Mouse (Mus musculus): Measurements from ENCODE around the gene Krtap9-1. TPM values are rescaled to one million over a fixed set of nuclear protein-coding genes. Genes with fewer than 3 reads are reported as not detected.
"Not testable (repeated sequence)": the region's sequence is repeated elsewhere in the genome, so short reads cannot be mapped to it uniquely, and the experiment has no call there.

Gene Krtap9-1
- polyA plus RNA-seq (2012; ENCODE audit: insufficient read depth, insufficient read length, missing spikeins), result not detected in 2 replicates

- not testable (repeated sequence) for H3K4me1 ChIP-seq (ENCODE audit: control insufficient read depth, insufficient read depth, low read length); H3K27ac ChIP-seq (ENCODE audit: insufficient read depth, low read depth, low read length); H3K4me3 ChIP-seq (ENCODE audit: insufficient read depth, low read length)
Observed at GRCm38 (mm10) chr11:99873089-99873488, at the start of gene Krtap9-1. Gene Krtap9-1, plus strand, starts transcription at chr11:99873389.

- Histone ChIP-seq H3K4me1 (ENCODE audit: control insufficient read depth, insufficient read depth, low read length) (no peaks in the 10 kb centered on the region), H3K4me3 (ENCODE audit: insufficient read depth, low read length) (no peak within 1 kb of the TSS), H3K27ac (ENCODE audit: insufficient read depth, low read depth, low read length) (no peak within 1 kb of the TSS)
- no peak for TF ChIP-seq CTCF (IDR thresholded peaks at IDR 0.05; ENCODE audit: low read depth, low read length)
- TF ChIP-seq POLR2A (IDR thresholded peaks at IDR 0.05; ENCODE audit: borderline replicate concordance, low read depth, low read length), result no peak
Observed at GRCm38 (mm10) chr11:99837966-99838365, 35.2 kb upstream of the Krtap9-1 start, which contains the start of gene 2300003K06Rik. Gene 2300003K06Rik, minus strand, starts transcription at chr11:99838066.

GRCm38 (mm10) chr11:99842185-99842584 is 31.0 kb upstream of the Krtap9-1 start:
- H3K4me1 ChIP-seq (ENCODE audit: control insufficient read depth, insufficient read depth, low read length), result no peaks in the 10 kb centered on the region
- no peak overlapping the region for H3K4me3 ChIP-seq (ENCODE audit: insufficient read depth, low read length)
- TF ChIP-seq CTCF (IDR thresholded peaks at IDR 0.05; ENCODE audit: low read depth, low read length) (no peak), POLR2A (IDR thresholded peaks at IDR 0.05; ENCODE audit: borderline replicate concordance, low read depth, low read length) (no peak)
- no peak overlapping the region for H3K27ac ChIP-seq (ENCODE audit: insufficient read depth, low read depth, low read length)

- H3K4me3 ChIP-seq (ENCODE audit: insufficient read depth, low read length), result no peak overlapping the region
- H3K27ac ChIP-seq (ENCODE audit: insufficient read depth, low read depth, low read length), result no peak overlapping the region
- TF ChIP-seq POLR2A (IDR thresholded peaks at IDR 0.05; ENCODE audit: borderline replicate concordance, low read depth, low read length), result no peak
- TF ChIP-seq CTCF (IDR thresholded peaks at IDR 0.05; ENCODE audit: low read depth, low read length), result no peak
- no peaks in the 10 kb centered on the region for H3K4me1 ChIP-seq (ENCODE audit: control insufficient read depth, insufficient read depth, low read length)
Observed at GRCm38 (mm10) chr11:99846746-99847145, 26.4 kb upstream of the Krtap9-1 start.

- no peak within 1 kb of the TSS for H3K27ac ChIP-seq (ENCODE audit: insufficient read depth, low read depth, low read length)
- H3K4me3 ChIP-seq (ENCODE audit: insufficient read depth, low read length), result no peak within 1 kb of the TSS
- H3K4me1 ChIP-seq (ENCODE audit: control insufficient read depth, insufficient read depth, low read length), result no peaks in the 10 kb centered on the region
- TF ChIP-seq CTCF (IDR thresholded peaks at IDR 0.05; ENCODE audit: low read depth, low read length) (no peak), POLR2A (IDR thresholded peaks at IDR 0.05; ENCODE audit: borderline replicate concordance, low read depth, low read length) (no peak)
Observed at GRCm38 (mm10) chr11:99851508-99851907, 21.7 kb upstream of the Krtap9-1 start, which contains the start of gene Krtap4-16. Gene Krtap4-16, minus strand, starts transcription at chr11:99851608.

- Histone ChIP-seq H3K4me1 (ENCODE audit: control insufficient read depth, insufficient read depth, low read length) (no peaks in the 10 kb centered on the region), H3K27ac (ENCODE audit: insufficient read depth, low read depth, low read length) (no peak overlapping the region), H3K4me3 (ENCODE audit: insufficient read depth, low read length) (no peak overlapping the region)
- no peak for TF ChIP-seq CTCF (IDR thresholded peaks at IDR 0.05; ENCODE audit: low read depth, low read length)
- no peak for TF ChIP-seq POLR2A (IDR thresholded peaks at IDR 0.05; ENCODE audit: borderline replicate concordance, low read depth, low read length)
Observed at GRCm38 (mm10) chr11:99854121-99854520, 19.1 kb upstream of the Krtap9-1 start.

GRCm38 (mm10) chr11:99857617-99858016 is 15.6 kb upstream of the Krtap9-1 start, which contains the start of gene Gm11568:
Gene Gm11568, plus strand, starts transcription at chr11:99857917.
- no peak for TF ChIP-seq CTCF (IDR thresholded peaks at IDR 0.05; ENCODE audit: low read depth, low read length)
- no peak for TF ChIP-seq POLR2A (IDR thresholded peaks at IDR 0.05; ENCODE audit: borderline replicate concordance, low read depth, low read length)
- no peak within 1 kb of the TSS for H3K4me3 ChIP-seq (ENCODE audit: insufficient read depth, low read length)
- no peaks in the 10 kb centered on the region for H3K4me1 ChIP-seq (ENCODE audit: control insufficient read depth, insufficient read depth, low read length)
- no peak within 1 kb of the TSS for H3K27ac ChIP-seq (ENCODE audit: insufficient read depth, low read depth, low read length)

GRCm38 (mm10) chr11:99858761-99859160 is 14.4 kb upstream of the Krtap9-1 start:
- TF ChIP-seq POLR2A (IDR thresholded peaks at IDR 0.05; ENCODE audit: borderline replicate concordance, low read depth, low read length) (no peak), CTCF (IDR thresholded peaks at IDR 0.05; ENCODE audit: low read depth, low read length) (no peak)
- H3K4me1 ChIP-seq (ENCODE audit: control insufficient read depth, insufficient read depth, low read length), result no peaks in the 10 kb centered on the region
- no peak overlapping the region for H3K27ac ChIP-seq (ENCODE audit: insufficient read depth, low read depth, low read length)
- no peak overlapping the region for H3K4me3 ChIP-seq (ENCODE audit: insufficient read depth, low read length)

GRCm38 (mm10) chr11:99864176-99864575 is 9.0 kb upstream of the Krtap9-1 start, which contains the start of gene Gm11559:
Gene Gm11559, plus strand, starts transcription at chr11:99864476.
- not testable (repeated sequence) for H3K4me3 ChIP-seq (ENCODE audit: insufficient read depth, low read length); H3K27ac ChIP-seq (ENCODE audit: insufficient read depth, low read depth, low read length); H3K4me1 ChIP-seq (ENCODE audit: control insufficient read depth, insufficient read depth, low read length)

- H3K27ac ChIP-seq (ENCODE audit: insufficient read depth, low read depth, low read length); H3K4me1 ChIP-seq (ENCODE audit: control insufficient read depth, insufficient read depth, low read length); H3K4me3 ChIP-seq (ENCODE audit: insufficient read depth, low read length): not testable (repeated sequence)
Observed at GRCm38 (mm10) chr11:99878887-99879286, 5.7 kb downstream of the Krtap9-1 start, which contains the start of gene Gm11567. Gene Gm11567, plus strand, starts transcription at chr11:99879187.

- no peak within 1 kb of the TSS for H3K27ac ChIP-seq (ENCODE audit: insufficient read depth, low read depth, low read length)
- no peaks in the 10 kb centered on the region for H3K4me1 ChIP-seq (ENCODE audit: control insufficient read depth, insufficient read depth, low read length)
- no peak within 1 kb of the TSS for H3K4me3 ChIP-seq (ENCODE audit: insufficient read depth, low read length)
- no peak for TF ChIP-seq CTCF (IDR thresholded peaks at IDR 0.05; ENCODE audit: low read depth, low read length)
- no peak for TF ChIP-seq POLR2A (IDR thresholded peaks at IDR 0.05; ENCODE audit: borderline replicate concordance, low read depth, low read length)
Observed at GRCm38 (mm10) chr11:99907620-99908019, 34.4 kb downstream of the Krtap9-1 start, which contains the start of gene Krtap31-1. Gene Krtap31-1, plus strand, starts transcription at chr11:99907920.
